Mouse (Mus musculus) retina, adult 2 months (tissue): ENCODE measurements at regions not wholly inside any gene's neighbourhood (a gene's known extent, or its start where the extent isn't known, plus 50 kb on each side); places are given as distances from the start of the nearest gene placed in this dataset.

Experiments
- DNase-seq: peaks from one replicate; pipeline ENCODE4 v3.0.0-alpha.2; 2012; ENCODE audit warnings: low read depth, low spot score

DNA sequence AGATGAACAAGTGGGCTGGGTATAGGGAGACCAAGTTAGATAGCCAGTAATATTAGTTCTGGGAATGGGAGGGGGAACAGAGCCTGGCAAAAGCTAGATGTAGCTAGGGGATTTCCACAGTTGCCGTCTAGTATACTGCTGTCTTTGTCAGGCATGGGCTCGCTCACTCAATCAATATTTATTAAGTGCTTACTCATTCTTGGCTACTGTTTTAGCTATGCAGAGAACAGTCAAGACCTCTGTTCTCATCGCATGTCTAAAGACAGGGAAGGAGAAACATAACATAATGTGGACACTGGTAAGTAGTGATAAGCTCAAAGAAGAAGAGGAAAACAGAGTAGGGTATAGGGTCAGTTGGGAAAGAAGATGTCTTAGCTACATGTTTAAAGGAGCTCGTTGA, 173.4 kb downstream of the Gm5426 start:
- DNase-seq, result no peak

DNA sequence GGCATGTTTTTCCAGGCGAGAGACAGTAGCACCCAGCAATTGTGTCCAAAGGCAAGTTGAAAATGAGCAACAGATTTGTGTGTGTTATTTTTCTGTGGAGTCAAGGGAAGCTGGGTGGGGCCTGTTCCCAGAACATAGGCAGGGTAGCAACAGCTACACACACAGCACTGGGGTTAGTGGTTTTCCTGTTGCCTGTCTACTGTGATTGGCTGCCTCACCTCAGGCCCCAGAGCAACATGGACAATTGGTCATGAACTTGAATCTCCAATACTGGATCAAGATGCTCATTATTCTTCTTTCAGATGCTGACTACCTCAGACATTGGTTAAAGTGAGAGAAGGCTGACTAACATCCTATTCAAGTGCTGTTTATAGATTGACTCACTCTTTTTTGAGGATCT, 188.9 kb downstream of the Gm5426 start:
- no peak for DNase-seq

DNA sequence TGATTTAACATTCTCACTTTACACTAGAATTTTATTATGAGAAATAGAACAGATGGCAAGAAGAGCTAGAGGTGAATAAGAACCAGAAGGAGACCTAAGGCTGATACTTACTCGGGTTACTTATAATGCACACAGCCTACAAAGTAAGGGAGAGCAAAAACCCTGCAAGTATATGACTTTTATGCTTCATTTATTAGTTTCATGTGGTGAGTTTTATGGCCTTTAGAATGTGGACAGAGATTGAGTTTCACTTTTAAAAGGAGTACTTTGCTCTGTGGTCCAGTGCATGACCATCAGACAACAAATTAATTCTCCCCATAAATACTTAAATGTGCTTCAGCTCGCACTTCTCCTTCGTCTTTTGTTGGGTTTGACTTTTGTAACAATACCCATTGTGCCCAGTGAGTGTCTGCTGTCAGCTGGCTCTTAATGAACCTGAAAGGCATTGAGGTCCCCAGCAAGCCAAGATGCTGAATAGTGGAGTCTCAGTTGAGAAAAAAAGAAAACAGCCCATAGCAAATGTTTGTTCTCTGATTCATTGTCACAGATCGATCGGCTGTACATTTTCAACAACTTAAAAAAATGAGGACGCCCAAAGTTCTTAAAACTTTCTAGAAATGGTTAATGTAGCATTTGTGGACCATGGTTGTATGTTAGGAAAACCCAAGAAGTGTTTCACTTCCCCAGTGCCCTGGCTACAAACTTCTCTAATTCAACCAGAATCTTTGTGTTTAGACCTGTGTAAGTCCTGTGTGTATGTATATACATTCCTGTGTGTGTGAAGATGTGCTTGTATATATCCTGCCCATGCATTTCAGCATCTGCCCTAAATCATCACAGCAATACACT, 194.5 kb downstream of the Gm5426 start:
- DNase-seq, result no peak

DNA sequence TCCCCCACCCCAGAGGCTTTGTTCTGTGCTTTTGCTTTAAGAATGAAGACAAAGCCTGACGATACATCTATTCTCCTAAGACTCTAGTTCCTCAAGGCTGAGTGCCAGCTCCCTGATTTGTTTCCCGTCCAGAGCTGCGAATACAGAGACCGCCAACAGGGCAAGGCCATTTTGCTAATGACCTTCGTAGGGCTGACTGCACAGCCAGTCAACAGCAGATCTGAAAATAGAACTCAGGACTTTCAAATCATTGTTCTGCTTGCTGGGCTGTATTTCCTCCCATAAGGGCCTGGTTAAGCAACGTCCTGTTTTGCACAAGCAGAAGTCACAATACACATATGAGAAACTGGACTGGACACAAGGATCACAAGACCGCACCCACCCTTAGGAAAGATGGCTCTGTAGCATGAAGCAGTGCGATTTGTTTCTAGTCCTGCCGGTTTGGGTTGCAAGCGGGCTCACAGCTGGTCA, 196.4 kb downstream of the Gm5426 start:
- no peak for DNase-seq

DNA sequence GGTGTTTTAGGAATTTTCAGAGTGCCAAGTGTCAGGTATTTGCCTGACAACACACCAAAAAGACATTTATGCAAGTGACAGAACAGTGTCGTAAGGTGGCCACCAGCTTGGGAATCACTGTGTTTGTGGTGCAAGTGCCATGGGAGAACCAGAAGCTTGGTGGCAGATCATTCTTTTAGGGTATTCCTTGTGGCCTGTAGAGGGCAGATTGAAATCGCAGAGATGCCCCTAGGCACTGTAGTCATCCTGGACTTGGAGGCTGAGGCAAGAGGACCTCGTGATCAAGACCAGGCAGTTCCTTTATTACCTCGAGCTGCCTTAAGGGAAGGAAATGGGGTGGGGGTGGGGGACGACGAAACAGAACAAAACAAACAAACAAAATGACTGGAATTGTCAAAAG, 196.8 kb downstream of the Gm5426 start:
- DNase-seq, result no peak

DNA sequence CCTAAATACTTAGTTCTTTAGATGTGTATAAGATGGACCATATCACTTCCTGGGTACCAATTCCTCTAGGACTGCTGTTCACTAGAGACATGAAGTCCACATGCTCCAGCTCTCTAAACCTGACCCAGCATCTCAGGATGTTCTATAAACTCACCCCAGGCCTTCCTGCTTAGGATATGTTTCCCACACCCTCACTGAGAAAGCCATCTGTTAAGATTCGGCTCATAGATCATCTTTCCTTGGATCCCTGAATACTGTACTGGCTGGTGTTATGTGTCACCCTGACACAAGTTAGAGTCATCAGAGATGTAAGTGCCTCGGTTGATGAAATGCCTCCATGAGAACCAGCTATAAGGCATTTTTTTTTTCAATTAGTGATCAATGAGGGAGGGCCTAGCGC, 199.9 kb downstream of the Gm5426 start:
- no peak for DNase-seq

DNA sequence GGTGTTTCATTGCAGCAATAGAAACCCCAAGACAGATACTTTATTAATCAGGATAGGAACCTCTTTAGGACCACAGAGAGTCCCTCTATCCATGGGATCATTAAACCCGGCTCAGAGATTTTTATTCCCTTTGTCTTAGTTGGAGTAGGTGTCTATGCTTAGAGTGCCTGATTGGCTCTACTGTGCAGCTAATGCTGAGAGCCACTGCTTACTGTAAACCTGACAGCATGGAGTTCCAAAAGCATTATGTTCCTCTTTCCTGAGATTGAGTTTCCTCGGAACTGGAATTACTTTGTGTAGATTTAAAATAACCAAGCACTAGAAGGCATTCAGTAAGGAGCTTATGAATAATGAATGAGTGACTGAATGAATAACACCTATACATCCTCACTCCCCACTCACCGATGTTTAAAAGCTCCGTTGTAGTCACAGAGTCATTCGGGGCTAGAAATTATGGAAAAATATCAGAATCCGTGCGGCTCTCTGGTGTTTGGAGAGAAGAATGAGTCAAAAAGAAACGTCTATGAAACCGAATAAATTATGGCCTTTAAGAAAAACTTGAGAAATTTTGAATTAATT, 200.8 kb downstream of the Gm5426 start:
- no peak for DNase-seq

DNA sequence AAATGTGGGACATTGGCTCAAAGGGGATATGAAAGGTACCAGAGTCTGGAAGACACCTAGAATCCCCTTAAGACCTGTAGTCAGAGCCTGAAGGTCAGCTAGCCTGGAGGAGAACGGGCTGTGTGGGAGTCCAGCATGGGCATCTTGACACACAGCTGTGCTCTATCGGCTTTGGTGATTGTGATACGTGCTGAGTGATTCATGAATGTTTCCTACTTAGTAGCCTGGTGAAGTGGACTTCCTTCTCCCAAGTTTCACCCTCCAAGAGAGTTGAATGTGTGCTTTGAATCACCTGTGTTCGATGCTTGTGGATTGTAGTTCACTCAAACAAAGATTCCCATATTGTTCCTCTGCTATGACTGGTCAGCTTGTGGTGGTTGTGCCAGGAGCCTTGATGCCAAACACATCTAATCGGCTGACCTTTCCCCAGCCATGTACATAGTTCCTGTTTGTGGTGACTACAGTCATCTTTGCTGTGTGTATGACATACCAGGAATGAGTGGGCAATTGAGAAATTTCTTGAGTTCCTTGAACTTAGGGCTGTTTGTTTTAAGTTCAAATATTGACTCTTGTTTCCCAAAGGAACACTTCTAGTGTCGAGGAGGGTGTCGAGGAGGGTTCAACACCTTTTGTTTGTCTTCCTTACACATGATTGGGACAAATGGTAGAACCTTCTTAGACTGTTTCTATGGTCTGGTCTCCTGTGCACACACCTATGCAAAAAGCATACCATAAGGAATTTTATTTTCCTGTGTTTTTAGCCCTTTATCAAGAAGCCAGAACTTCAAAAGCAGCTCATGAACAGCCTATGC, 201.6 kb downstream of the Gm5426 start:
- DNase-seq, result no peak

DNA sequence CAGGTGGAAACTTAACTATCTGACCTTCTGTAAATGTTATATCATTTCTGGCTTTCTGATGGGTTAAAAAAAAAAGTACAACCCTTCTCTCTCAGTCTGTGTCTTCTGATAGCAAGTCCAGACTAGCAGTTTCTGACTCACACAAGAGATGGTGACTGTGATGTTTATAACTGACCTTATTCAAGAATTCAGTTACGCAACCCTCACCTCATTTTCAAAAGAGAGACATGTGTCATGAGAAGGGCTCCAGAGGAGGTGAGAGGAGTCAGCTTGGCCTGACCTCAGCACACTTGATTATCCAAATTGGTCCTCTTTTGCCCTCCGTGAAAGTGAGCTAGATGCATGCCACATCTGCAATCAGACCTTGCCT, 202.2 kb downstream of the Gm5426 start:
- DNase-seq, result no peak

DNA sequence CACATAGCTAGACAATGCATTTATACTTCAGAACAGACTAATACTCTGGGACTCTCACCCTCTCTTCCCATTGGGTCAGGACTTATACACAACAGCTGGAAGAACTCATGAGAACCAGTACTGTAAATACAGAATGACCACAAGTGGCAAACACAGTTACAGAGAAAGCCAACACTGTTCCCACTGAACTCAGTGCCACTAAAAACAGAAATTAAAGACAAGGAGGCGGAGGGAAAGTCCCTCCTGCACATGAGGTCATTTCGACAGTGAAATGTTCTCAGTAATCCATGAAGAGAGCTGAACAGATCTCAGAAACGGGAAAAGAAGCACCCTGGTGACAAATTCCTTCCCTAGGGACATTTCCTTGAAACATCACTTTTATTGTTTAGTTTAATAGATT, 206.1 kb downstream of the Gm5426 start:
- no peak for DNase-seq

DNA sequence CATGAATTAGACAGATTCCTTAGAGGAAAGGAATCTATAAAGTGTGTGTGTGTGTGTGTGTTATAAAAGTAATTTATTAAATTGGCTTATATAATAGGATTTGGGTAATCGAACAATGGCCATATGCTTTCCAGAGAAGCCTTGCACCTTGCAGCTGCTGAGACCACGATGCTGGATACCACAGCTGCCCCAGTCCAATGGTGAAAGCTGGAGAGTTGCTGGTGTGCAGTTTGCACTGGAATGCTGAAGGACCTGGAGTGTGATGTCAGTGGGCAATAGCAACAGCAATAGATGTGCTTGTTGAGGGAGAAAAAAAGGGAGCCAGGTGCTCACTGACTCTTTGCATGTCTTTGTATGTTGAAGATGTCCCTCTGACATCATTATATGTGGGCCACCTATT, 207.3 kb downstream of the Gm5426 start:
- DNase-seq, result no peak

DNA sequence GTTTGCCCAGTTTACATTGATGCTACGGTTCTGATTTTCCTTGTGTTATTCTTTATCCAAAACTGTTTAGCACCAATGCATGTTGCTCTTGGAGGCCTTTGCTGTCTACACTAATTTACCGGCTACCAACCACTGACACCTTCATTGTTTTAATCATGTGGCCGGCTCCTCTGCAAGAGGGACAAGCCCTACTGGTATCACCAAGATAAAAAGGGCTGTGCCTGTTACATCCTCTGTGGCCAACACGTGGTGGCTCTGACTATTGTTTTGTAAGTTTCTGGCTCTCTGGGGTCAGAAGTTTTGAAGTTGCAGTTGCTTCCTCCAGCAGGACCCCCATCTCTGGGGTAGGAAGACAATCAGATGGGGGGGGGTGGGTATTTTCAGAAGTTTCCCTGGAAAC, 214.3 kb downstream of the Gm5426 start:
- DNase-seq, result no peak

DNA sequence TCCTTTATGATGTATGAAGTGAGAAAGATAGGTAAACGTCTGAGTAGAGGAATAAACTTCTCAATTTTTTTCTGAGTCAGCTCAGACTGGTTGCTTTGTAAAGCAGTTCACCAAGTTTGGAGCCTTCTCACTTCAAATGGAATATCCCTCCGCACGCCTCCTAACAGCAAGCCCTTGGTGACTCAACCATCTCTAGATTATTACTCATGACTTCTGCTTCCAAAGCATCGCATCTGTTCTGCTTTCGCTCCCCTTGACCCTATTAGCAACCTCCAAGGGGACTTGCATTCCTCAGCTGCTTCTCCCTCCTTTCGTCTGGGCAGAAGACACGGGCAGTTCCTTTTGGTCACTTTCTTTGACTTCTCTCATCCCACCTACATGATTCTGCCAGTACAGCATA, 214.9 kb downstream of the Gm5426 start:
- no peak for DNase-seq

DNA sequence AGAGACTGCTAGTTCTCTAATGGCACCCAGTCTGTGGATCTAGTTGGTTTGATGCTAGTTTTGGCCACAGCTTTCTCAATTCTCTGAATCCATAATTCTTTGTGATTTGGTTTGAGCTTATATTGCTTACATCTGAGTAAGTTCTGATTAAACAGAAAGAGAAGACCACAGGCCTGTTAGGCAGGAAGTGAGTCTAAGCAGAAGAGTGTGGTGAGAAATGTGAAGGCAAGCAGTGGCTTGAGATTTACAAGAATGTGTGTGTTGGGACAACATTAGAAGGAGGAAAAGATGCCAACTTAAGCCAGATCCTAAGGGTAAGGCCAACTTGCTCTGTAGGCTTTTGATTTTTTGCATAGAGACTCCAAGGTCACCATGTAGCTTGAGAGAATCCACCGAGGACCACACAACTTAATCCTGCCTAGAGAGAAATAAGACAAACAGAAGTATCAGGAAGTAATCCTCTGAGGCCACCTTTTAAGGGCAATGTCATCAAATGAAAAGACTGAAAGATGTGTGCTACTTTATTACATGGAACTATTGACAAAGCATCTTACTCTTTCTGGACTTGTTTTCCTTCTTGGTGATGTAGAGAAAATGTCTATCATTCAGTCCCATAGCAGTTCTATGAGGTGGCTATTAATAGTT, 220.7 kb downstream of the Gm5426 start:
- no peak for DNase-seq

DNA sequence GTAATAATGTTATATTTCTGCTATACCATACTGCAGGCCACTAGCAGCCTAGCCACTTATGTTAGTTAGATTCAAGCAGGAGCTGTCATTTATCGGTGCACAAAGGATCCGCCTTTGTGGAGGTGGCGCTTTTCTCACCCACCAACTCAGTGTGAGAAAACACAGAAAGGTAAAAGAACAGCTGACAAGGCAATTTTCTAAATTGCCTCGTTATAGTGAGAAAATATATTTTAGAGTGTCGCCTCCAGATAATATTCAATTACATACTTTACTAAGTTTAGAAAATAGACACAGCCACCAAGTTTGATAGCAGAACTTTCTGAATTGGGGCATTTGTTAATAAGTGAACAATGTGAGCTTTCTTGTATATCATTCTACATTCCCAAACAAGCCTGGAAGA, 221.2 kb downstream of the Gm5426 start:
- DNase-seq, result no peak

DNA sequence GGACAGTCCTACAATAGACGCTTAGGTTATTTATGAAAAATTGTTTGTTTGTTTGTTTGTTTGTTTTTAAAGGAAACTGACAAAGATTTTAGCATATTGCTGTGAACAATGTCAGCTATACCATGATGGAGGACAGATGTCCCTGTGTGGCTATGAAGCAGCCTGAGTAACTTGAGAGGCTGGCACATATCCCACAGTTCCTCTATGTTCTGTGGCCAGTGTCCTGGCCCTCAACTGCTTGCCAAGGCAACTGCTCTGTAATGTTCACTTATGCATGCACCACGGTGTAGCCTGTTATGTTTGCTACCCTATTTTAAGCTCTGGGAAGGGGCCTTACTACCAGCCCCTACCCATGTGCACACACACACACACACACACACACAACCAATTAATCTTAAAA, 222.6 kb downstream of the Gm5426 start:
- no peak for DNase-seq

DNA sequence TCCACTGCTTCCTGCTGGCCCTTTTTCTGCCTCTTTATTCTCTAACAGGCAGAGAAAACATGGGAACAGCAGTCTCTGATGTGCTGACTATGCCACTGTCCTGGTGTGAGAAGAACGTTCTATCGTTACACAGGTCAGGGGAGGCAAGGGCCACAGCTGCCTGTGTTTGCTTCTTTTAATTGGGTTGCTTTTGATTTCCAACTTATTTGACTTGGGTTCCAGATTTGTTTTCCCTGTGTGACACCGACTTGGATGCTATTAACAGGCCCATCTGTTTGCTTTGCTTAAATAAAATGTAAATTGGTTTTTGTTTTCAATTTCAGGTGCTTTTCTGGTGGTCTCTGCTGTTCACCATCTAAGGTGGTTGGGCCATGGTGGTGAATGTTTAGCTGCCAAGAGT, 225.8 kb downstream of the Gm5426 start:
- no peak for DNase-seq

DNA sequence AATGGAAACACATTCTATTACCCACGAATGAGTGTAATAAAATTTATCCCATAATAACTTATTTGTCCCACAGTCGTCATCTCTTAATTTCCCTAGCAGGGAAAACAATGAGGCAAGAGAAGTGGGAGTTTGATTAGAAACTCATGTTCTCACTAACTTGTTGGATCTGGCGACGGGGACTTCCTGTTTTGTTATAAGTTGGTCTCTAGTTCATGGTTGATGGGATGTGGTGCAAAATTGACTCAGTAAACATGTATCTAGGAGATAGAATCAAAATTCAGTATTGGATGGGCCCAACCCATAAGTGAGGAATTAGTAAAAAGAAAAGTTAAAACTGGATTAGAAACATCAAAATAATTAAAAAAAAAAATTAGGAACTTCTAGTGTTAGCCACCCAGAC, 227.5 kb downstream of the Gm5426 start:
- DNase-seq, result no peak

DNA sequence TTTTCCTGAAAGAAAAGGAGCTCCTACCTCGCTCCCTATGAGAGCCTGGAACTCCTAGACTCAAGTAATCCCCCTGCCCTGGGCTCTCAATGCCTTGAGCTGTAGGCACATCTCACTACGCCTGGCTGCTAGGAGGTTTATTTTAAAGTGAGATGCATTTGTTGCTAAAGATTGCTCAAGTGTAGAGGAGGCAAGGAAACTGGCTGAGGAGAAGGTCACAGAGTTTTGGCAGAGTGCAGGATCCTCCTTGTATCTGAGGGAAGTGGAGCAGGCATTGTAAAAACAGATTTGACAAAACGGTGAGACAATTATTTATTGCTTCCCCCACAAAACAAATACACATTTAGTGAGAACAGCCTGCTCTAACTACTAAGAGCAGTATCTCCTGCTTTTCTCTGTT, 228.7 kb downstream of the Gm5426 start:
- DNase-seq, result no peak

DNA sequence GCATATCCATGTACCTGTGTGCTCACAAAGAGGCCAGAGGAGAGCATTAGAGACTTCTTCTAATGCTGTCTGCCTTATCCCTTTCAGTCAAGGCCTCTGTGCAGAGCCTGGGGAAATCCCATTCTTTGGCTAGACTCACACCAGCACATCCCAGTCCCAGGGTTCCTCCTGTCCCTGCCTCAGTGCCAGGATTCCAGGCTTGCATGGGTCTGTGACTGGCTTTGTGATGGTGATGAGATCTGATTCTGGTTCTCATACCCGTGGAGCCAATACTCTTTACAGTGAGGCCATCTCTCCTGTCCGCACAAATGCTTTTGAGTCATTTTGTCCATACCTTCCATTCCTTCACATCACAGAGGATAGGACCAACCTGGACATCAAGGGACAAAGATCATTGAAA, 230.5 kb downstream of the Gm5426 start:
- DNase-seq, result no peak

DNA sequence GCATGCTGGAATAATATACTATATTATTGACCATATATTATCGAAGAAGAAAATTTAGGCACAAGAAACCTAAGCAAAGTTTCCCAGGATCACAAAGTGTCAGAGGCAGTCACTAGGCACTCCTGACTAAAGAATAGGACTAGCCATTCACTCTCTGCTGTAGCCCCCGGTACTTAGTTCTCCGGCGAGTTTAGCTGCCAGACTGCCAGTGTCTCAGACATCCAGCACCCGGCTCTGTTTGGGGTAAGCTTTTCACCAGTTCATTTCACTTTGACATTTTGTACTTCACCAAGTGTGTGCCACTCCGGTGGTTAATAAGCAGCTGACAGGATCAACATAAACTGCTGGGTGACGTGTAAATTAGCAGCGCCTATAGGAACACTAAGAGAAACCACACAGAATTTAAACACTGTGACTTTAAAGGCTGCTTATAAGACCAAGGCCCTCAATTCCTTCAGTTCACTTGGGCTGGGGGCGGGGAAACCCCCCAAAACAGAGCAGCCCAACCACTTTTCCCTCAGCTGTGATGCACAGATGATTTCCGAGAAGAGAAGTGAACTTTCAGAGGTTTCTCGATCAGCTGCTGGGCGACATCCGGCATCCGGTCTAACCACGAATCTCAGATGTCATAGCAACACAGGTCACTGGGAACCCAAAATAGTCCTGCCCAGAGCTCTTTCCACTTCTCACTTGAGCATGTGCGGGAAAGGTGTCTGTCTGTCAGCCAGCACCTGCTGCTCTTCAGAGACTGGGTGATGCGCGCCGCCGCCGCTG, 234.3 kb downstream of the Gm5426 start:
- no peak for DNase-seq

DNA sequence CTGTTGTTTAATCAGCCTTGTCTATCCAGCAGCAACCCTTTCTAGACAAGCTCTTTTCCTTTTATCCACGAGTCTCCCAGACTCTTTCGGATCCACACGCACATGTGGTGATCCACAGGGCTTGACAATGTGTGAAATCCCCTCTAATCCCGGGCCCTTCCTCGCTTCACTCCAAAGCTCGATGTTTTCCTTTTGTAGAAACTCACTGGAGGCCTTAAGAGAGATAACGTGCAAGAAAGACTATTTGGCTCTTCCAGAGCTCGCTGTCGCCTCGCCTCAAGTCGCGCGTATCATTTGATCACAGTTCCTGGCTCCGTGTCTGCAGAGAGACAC, 234.9 kb downstream of the Gm5426 start:
- no peak for DNase-seq
